Mouse (Mus musculus): ENCODE results near the gene Pex5. TPM values are rescaled to one million over a fixed set of nuclear protein-coding genes. Genes with fewer than 3 reads are reported as not detected.

Pex5 gene
- total RNA-seq, 2 experiments from 2014 or later = 60.9 to 64.6 TPM

- no peak for DNase-seq
Observed at GRCm38 (mm10) chr6:124358953-124359352, 55.9 kb downstream of the Pex5 start.

DNA sequence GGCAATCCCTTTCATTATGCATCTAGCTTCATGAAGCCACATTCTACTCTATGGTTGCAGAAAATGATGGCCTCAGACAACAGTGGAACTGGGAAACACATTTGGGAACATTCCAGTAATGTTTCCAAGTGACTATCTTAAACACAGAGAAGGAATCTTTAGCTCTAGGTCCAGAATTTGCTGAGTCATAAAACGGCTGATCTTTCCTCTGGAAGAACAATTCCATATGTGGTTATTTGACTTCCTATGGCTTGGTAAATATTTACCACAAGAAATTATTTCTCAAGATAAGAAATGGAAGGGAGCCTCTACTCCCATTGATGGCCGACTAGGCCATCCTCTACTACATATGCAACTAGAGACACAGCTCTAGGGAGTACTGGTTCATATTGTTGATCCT is 61.6 kb downstream of the Pex5 start:
- no peak for DNase-seq

Other genes starting within 250 kb of the Pex5 start
- gene Vmn2r27, start 183.2 kb downstream of the Pex5 start, total RNA-seq (2021) = not detected
- gene Cd163, start 110.4 kb downstream of the Pex5 start, total RNA-seq (2021) = 1 to 10 TPM; 1.1 to 2.8 TPM
- 100 to 1,000 TPM; 255 to 264 TPM for gene Clstn3, start 49.7 kb upstream of the Pex5 start, total RNA-seq (2021)
- under 1 TPM; 0.13 to 0.15 TPM for gene C1rl, start 78.0 kb upstream of the Pex5 start, total RNA-seq (2021)
- gene C1ra, start 97.3 kb upstream of the Pex5 start, total RNA-seq (2021) = under 1 TPM; 0.51 to 0.72 TPM
- gene C1s1, start 127.3 kb upstream of the Pex5 start, total RNA-seq (2021) = 1 to 10 TPM in 1 of 2 experiments, under 1 TPM in 1; 0.62 to 1.5 TPM
- under 1 TPM; 0.15 to 0.18 TPM for gene C1rb, start 155.2 kb upstream of the Pex5 start, total RNA-seq (2021)
- gene C1s2, start 221.0 kb upstream of the Pex5 start, total RNA-seq (2021) = under 1 TPM; 0.15 to 0.35 TPM
- 10 to 100 TPM; 27.1 to 33.5 TPM for gene Lpcat3, start 248.0 kb upstream of the Pex5 start, total RNA-seq (2021)